Mouse (Mus musculus): ENCODE data around the gene Sgta.

- TF ChIP-seq CTCF (IDR thresholded peaks at IDR 0.05; ENCODE audit: extremely low read depth, insufficient read length, insufficient replicate concordance, low read depth, low read length) (no peak), POLR2A (IDR thresholded peaks at IDR 0.05; ENCODE audit: low read depth, low read length) (no peak)
These were observed 44.3 kb downstream of the Sgta start for GRCm38 (mm10) chr10:81015666-81016065.

All from small intestine, adult 2 months (tissue).